Mouse (Mus musculus): ENCODE results near the gene Myt1l. TPM values are rescaled to one million over a fixed set of nuclear protein-coding genes. Genes with fewer than 3 reads are reported as not detected.

Gene Myt1l
- not detected for polyA plus RNA-seq (2014; fragmentation: Illumina TruSeq; extraction: RNeasy Lipid Tissue Mini Kit (QIAGEN cat#74804); ENCODE audit: low read depth, low replicate concordance)

GRCm38 (mm10) chr12:29528031-29528771 is at the start of gene Myt1l:
Myt1l (plus strand) TSS chr12:29528384.

GRCm38 (mm10) chr12:29937308-29937707 is 409.1 kb downstream of the Myt1l start, which contains the start of gene Pxdn:
Pxdn (plus strand) TSS chr12:29937608.

